Mouse (Mus musculus): ENCODE measurements around the gene Gm10273. TPM values are rescaled to one million over a fixed set of nuclear protein-coding genes. Genes with fewer than 3 reads are reported as not detected.
A peak's percentile ranks its signal among the peaks of the same experiment; 100 is the strongest.

Gm10273 gene
- polyA plus RNA-seq, 1 experiment from 2014 or later = 12.5 TPM

DNA sequence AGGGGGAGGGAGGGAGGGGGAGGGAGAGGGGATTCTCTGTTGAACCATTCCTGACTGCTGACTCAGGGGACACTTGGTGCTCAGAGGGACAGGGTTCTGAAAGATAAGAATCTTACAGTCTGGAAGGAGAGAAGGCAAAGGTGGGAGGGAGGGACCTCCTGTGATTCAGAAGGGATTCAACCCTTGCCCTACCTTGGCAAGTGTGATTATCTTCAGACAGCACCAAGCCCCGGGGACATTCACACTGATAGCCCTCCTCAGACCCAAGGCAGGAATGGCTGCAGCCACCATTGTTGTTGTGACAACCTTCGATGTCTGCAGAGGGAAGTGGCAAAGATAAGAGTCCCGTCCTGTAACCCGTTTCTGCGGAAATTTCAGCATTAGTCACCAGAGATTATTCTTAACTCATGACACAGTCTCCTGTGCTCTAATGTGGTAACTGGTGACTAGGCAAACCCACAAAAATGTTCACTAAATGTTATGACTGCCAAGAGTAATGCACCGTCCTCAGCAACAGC, 35.3 kb downstream of the Gm10273 start:
- Histone ChIP-seq H3K9ac (no peak overlapping the region), H3K36me3 (replicated peaks) (no peaks in the 10 kb centered on the region; the same call in 1 of the 2 replicates), H3K9me3 (replicated peaks) (no peaks in the 10 kb centered on the region), H3K4me2 (peak overlapping the region; percentile 18; the same call in 1 of the 2 replicates), H3K27ac (replicated peaks) (no peak overlapping the region), H3K4me3 (replicated peaks) (no peak overlapping the region), H3K27me3 (no peaks in the 10 kb centered on the region), H3K4me1 (replicated peaks) (peaks cover 5% of the 10 kb centered on the region; the same call in 1 of the 2 replicates)
- no peak for ATAC-seq (ENCODE audit: insufficient read depth)
- WGBS (ENCODE audit: insufficient replicate concordance) = 5% methylated on average over 6 of the region's 6 CpGs

DNA sequence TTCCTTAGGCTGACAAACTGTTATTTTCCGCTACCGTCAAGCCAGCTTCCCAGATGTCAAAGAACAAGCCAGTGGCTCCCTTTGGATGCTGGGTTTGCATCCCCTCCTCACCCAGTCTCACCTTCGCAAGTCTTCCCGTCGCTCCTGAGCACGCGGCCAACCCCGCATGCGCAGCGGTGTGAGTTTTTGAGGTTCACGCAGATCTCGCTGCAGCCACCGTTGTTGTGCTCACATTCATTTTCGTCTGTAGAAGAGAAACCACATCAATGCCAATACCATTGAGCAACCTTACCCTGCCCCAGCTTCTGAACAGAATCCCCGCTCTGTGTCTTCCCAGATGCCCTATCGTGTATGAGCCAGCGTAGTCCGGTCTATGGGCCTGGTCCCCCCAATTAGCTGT, 40.3 kb downstream of the Gm10273 start:
- H3K9me3 ChIP-seq (replicated peaks) = no peaks in the 10 kb centered on the region
- H3K4me1 ChIP-seq (replicated peaks) = peaks cover 5% of the 10 kb centered on the region
- no peak overlapping the region for H3K9ac ChIP-seq
- WGBS (ENCODE audit: insufficient replicate concordance) = 87% methylated on average over 18 of the region's 18 CpGs
- H3K4me3 ChIP-seq (replicated peaks) = no peak overlapping the region
- no peak overlapping the region for H3K27ac ChIP-seq (replicated peaks)
- ATAC-seq (ENCODE audit: insufficient read depth) = no peak
- no peak overlapping the region for H3K4me2 ChIP-seq
- H3K36me3 ChIP-seq (replicated peaks) = no peaks in the 10 kb centered on the region
- no peaks in the 10 kb centered on the region for H3K27me3 ChIP-seq

DNA sequence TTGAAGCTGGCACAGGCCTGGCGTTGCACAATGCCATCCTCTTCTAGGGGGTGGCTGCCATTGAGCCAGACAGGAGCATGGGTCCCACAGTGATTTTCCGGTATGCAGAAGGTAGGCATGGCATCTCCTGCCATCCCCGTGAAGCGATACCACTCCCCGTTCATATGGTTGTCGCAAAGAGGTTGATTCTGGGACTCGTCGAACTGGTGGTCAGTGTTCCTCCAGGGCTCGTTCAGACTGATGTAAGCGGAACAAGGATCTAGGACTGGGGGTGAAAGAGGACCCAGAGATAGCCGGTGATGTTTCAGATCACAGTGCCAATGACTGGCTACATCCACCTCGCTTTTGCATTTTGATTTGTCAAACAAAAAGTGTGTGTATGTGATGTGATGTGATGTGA, 43.2 kb downstream of the Gm10273 start:
- Histone ChIP-seq H3K36me3 (replicated peaks) (no peaks in the 10 kb centered on the region), H3K27me3 (no peaks in the 10 kb centered on the region), H3K4me2 (no peak overlapping the region), H3K9ac (no peak overlapping the region), H3K27ac (replicated peaks) (no peak overlapping the region), H3K9me3 (replicated peaks) (no peaks in the 10 kb centered on the region), H3K4me1 (replicated peaks) (no peaks in the 10 kb centered on the region; the same call in 1 of the 2 replicates), H3K4me3 (replicated peaks) (no peak overlapping the region)
- 78% methylated on average over 12 of the region's 12 CpGs for WGBS (ENCODE audit: insufficient replicate concordance)
- no peak for ATAC-seq (ENCODE audit: insufficient read depth)

DNA sequence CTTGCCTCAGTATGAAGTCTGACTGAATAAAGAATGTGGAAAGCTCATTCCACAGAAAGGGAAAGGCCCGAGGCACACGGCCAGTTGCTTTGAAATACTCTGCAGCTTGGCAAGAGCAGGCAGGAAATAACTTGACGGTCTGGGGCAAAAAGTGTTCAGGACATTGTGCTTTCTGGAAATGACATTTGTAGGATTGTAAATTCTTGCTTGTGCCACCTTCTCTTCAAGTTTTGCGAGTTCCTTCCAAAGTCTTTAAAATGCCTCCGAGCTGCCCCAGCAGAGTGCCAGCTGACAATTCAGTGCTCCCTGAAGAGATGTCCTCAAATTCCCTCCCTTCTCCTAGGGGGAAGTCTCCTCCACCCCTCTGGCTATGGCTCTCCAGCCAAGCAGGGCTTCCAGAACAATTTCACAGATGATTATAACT, 44.1 kb downstream of the Gm10273 start:
- no peaks in the 10 kb centered on the region for H3K27me3 ChIP-seq
- no peak overlapping the region for H3K4me2 ChIP-seq
- no peaks in the 10 kb centered on the region for H3K36me3 ChIP-seq (replicated peaks)
- no peak for ATAC-seq (ENCODE audit: insufficient read depth)
- no peaks in the 10 kb centered on the region for H3K9me3 ChIP-seq (replicated peaks)
- WGBS (ENCODE audit: insufficient replicate concordance) = 45% methylated on average over 5 of the region's 5 CpGs
- no peak overlapping the region for H3K4me3 ChIP-seq (replicated peaks)
- no peak overlapping the region for H3K9ac ChIP-seq
- H3K27ac ChIP-seq (replicated peaks) = no peak overlapping the region
- no peaks in the 10 kb centered on the region; the same call in 1 of the 2 replicates for H3K4me1 ChIP-seq (replicated peaks)

DNA sequence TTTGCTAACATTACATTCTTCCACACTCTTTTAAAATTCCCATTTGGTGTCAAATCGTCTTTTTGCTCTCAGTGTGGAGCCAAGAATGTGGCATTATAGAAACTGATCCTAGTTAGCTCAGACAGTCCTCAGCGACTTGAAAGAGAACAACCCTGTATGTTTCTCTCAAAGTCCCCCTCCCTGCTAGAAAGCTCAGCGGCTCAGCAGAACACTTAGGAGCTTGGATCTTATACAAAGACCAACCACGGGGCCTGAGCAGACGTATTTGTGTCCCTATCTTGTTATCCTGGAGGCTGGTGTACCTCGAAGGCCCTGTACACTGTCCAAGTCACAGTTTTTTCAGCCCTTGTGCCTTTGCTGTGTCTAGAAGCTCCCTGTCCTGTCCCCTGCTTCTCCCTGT, 44.7 kb downstream of the Gm10273 start:
- Histone ChIP-seq H3K27me3 (no peaks in the 10 kb centered on the region), H3K9ac (no peak overlapping the region), H3K36me3 (replicated peaks) (no peaks in the 10 kb centered on the region), H3K4me3 (replicated peaks) (no peak overlapping the region), H3K4me1 (replicated peaks) (no peaks in the 10 kb centered on the region; the same call in 1 of the 2 replicates), H3K27ac (replicated peaks) (no peak overlapping the region), H3K9me3 (replicated peaks) (no peaks in the 10 kb centered on the region), H3K4me2 (no peak overlapping the region)
- no peak for ATAC-seq (ENCODE audit: insufficient read depth)
- 49% methylated on average over 6 of the region's 6 CpGs for WGBS (ENCODE audit: insufficient replicate concordance)

DNA sequence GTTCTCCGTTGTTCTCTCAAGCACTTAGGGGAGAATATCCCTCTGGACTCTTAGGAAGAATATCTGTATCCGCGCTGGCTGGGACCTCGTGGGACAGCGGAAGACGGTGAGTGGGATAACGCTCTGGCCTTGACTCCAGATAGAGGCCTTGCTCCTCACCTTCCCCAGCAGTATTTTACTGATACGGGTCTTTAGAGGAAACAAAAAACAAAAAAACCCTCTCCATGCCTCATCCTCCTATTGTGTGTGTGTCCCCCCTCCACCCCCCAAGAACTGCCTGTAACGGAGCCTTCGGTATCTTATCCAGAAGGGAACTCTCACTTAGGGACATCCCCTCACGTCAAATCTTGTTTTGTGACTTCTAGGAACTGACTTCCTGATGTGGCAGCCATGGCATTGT, 46.3 kb downstream of the Gm10273 start, which contains the start of gene Oit3:
TSS of gene Oit3 (minus strand) at position 44 of the 400 bp plus-strand sequence.
- no peak within 1 kb of the TSS for H3K27ac ChIP-seq (replicated peaks)
- H3K4me2 ChIP-seq = no peak within 1 kb of the TSS
- no peaks in the 10 kb centered on the region for H3K36me3 ChIP-seq (replicated peaks)
- ATAC-seq (ENCODE audit: insufficient read depth) = 0 out of 2 replicates have a peak, but pooled peaks have one; percentile 49
- H3K4me1 ChIP-seq (replicated peaks) = no peaks in the 10 kb centered on the region; the same call in 1 of the 2 replicates
- no peak within 1 kb of the TSS for H3K4me3 ChIP-seq (replicated peaks)
- H3K9ac ChIP-seq = no peak within 1 kb of the TSS
- H3K27me3 ChIP-seq = no peaks in the 10 kb centered on the region
- H3K9me3 ChIP-seq (replicated peaks) = no peaks in the 10 kb centered on the region
- WGBS (ENCODE audit: insufficient replicate concordance) = 49% methylated on average over 11 of the region's 11 CpGs

DNA sequence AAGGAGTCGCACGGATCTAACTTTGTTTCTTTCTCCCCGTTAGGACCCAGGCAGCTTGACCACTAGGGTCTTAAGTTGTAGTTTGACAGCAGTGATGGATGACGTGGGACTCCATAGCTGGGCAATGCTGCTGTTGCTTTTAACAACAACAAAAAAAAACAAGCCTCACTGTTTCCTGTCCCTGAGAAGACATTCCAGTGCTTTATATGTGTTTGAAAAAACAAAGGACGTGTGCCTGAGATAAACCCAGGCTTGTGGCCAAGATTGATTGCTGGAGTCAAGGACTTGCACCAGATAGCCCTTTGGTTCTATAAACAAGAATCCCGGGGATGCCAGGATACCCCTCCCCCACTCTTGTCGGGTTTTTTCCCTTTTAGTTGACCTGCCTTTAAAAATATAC, 47.8 kb downstream of the Gm10273 start:
- ATAC-seq (ENCODE audit: insufficient read depth) = no peak
- no peaks in the 10 kb centered on the region for H3K9me3 ChIP-seq (replicated peaks)

DNA sequence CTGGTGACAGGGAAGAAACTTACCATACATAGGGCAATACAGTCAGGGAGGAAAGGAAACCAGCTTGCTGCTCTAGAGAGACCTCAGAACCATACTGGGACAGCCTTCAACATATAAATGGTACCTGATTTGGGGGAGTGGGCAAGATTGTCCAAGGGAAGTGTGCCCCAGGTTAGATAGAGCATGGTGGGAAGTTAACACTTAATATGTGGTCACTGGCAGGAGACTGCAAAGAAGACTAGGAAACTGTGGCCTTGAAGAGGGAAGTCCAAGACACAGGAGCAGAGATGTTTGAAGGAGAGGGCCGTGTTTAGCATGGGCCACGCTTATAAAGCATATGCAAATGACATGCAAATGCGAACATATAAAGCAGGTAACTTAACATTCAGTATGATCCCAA, 48.7 kb downstream of the Gm10273 start:
- 30% methylated on average over 3 of the region's 3 CpGs for WGBS (ENCODE audit: insufficient replicate concordance)
- no peak overlapping the region for H3K9ac ChIP-seq
- no peak overlapping the region for H3K4me2 ChIP-seq
- H3K36me3 ChIP-seq (replicated peaks) = no peaks in the 10 kb centered on the region
- no peak overlapping the region for H3K27ac ChIP-seq (replicated peaks)
- H3K27me3 ChIP-seq = no peaks in the 10 kb centered on the region
- H3K9me3 ChIP-seq (replicated peaks) = no peaks in the 10 kb centered on the region
- ATAC-seq (ENCODE audit: insufficient read depth) = no peak
- H3K4me3 ChIP-seq (replicated peaks) = no peak overlapping the region
- H3K4me1 ChIP-seq (replicated peaks) = no peaks in the 10 kb centered on the region; the same call in 1 of the 2 replicates

More for the DNA sequence above, 47.8 kb downstream of the Gm10273 start:
- Histone ChIP-seq H3K4me1 (replicated peaks) (no peaks in the 10 kb centered on the region; the same call in 1 of the 2 replicates), H3K27me3 (no peaks in the 10 kb centered on the region), H3K36me3 (replicated peaks) (no peaks in the 10 kb centered on the region), H3K4me2 (no peak overlapping the region), H3K4me3 (replicated peaks) (no peak overlapping the region), H3K9ac (no peak overlapping the region), H3K27ac (replicated peaks) (no peak overlapping the region)
- 8% methylated on average over 7 of the region's 7 CpGs for WGBS (ENCODE audit: insufficient replicate concordance)

DNA sequence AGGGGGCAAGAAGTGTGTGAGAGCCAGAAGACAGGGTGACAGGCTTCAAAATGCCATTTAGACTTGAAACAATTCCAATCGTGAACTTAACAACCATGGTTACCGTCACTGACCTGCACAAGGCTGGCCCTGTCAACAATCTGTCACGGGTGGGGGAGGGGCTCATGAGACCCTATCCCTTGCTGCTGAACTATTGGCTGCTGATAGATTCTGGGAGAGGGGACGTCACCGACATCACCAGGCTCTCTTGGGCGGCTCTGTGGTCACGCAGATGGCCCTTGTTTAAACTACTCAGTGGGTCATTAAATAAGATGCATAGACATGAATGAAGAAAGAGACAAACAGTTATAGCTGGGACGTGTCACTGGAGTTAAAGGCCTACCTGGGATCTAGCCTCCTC, 49.2 kb downstream of the Gm10273 start:
- WGBS (ENCODE audit: insufficient replicate concordance) = 33% methylated on average over 8 of the region's 8 CpGs
- Histone ChIP-seq H3K4me3 (replicated peaks) (no peak overlapping the region), H3K9me3 (replicated peaks) (no peaks in the 10 kb centered on the region), H3K4me1 (replicated peaks) (no peaks in the 10 kb centered on the region), H3K36me3 (replicated peaks) (no peaks in the 10 kb centered on the region), H3K4me2 (no peak overlapping the region), H3K27ac (replicated peaks) (no peak overlapping the region), H3K9ac (no peak overlapping the region), H3K27me3 (no peaks in the 10 kb centered on the region)
- no peak for ATAC-seq (ENCODE audit: insufficient read depth)

Other genes with a start within 250 kb of the Gm10273 start
- 9.4 and 11.2 TPM in 2 replicates for gene Sept10, start 173.8 kb upstream of the Gm10273 start, polyA plus RNA-seq (2015; fragmentation: Nextera tagmentation; extraction: Ambion mirVana)
- 2.0 and 2.5 TPM in 2 replicates for gene Sowahc, start 173.7 kb upstream of the Gm10273 start, polyA plus RNA-seq (2015; fragmentation: Nextera tagmentation; extraction: Ambion mirVana)
- gene P4ha1, start 72.3 kb upstream of the Gm10273 start, polyA plus RNA-seq (2015; fragmentation: Nextera tagmentation; extraction: Ambion mirVana) = 13.6 and 14.8 TPM in 2 replicates
- 54.1 and 54.2 TPM in 2 replicates for gene Pla2g12b, start 8.0 kb downstream of the Gm10273 start, polyA plus RNA-seq (2015; fragmentation: Nextera tagmentation; extraction: Ambion mirVana)
- 20.0 and 20.8 TPM in 2 replicates for gene Oit3, start 46.1 kb downstream of the Gm10273 start, polyA plus RNA-seq (2015; fragmentation: Nextera tagmentation; extraction: Ambion mirVana)
- not detected in 2 replicates for gene Gm10322, start 220.4 kb downstream of the Gm10273 start, polyA plus RNA-seq (2015; fragmentation: Nextera tagmentation; extraction: Ambion mirVana)
- 9.7 and 10.2 TPM in 2 replicates for gene Mcu, start 221.1 kb downstream of the Gm10273 start, polyA plus RNA-seq (2015; fragmentation: Nextera tagmentation; extraction: Ambion mirVana)

All from liver, embryonic 15.5 days (tissue).